Mouse (Mus musculus): ENCODE results near the gene Prmt7. TPM values are rescaled to one million over a fixed set of nuclear protein-coding genes. Genes with fewer than 3 reads are reported as not detected.
A peak's percentile ranks its signal among the peaks of the same experiment; 100 is the strongest.

The Prmt7 gene
- total and polyA plus RNA-seq, 2 experiments from 2014 or later = 50.9 to 71.3 TPM

DNA sequence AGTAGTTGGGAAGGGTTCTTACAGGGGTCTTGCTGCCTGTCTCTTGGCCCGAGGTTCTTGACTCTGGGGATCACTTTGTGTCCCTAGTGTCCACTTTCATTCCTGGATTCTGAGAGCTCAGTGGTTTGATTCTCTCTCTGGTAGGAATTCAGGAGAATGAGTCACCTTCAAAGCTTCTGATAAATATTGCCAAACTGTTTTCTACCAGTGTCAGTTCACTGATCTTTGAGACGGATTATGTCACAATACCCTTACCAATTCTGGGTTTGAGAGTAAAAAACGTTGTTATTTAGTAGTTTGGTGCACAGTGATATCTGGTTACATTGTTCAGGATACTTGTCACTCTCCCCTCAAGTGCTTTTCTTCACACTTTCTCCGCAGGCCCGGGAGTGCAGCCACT, 69.4 kb downstream of the Prmt7 start:
- Histone ChIP-seq H3K9ac (replicated peaks; ENCODE audit: low read length) (no peak overlapping the region), H3K4me1 (ENCODE audit: insufficient read depth, low read length) (no peaks in the 10 kb centered on the region), H3K27ac (no peak overlapping the region), H3K36me3 (ENCODE audit: insufficient read depth, low read length) (no peaks in the 10 kb centered on the region; the same call in 1 of the 2 replicates), H3K4me3 (ENCODE audit: low read length) (no peak overlapping the region), H3K27me3 (ENCODE audit: insufficient read depth, low read length) (no peaks in the 10 kb centered on the region), H3K4me2 (ENCODE audit: low read depth, low read length) (no peak overlapping the region), H3K9me3 (ENCODE audit: low read length) (no peaks in the 10 kb centered on the region)
- WGBS = 48% methylated on average over 5 of the region's 5 CpGs
- DNase-seq (ENCODE audit: low spot score) = no peak
- no peak for ATAC-seq
- TF ChIP-seq CTCF (IDR thresholded peaks at IDR 0.05; ENCODE audit: low read depth) = no peak

GRCm38 (mm10) chr8:106280844-106281243, 70.1 kb downstream of the Prmt7 start:
- TF ChIP-seq CTCF (IDR thresholded peaks at IDR 0.05; ENCODE audit: low read depth) = no peak
- no peaks in the 10 kb centered on the region for H3K4me1 ChIP-seq (ENCODE audit: insufficient read depth, low read length)
- ATAC-seq = no peak
- H3K27me3 ChIP-seq (ENCODE audit: insufficient read depth, low read length) = no peaks in the 10 kb centered on the region
- H3K27ac ChIP-seq = no peak overlapping the region
- H3K4me2 ChIP-seq (ENCODE audit: low read depth, low read length) = no peak overlapping the region
- H3K9ac ChIP-seq (replicated peaks; ENCODE audit: low read length) = no peak overlapping the region
- H3K36me3 ChIP-seq (ENCODE audit: insufficient read depth, low read length) = no peaks in the 10 kb centered on the region; the same call in 1 of the 2 replicates
- H3K4me3 ChIP-seq (ENCODE audit: low read length) = no peak overlapping the region
- DNase-seq (ENCODE audit: low spot score) = no peak
- H3K9me3 ChIP-seq (ENCODE audit: low read length) = no peaks in the 10 kb centered on the region
- WGBS = 46% methylated on average over 4 of the region's 4 CpGs

- Histone ChIP-seq H3K4me3 (ENCODE audit: low read length) (no peak overlapping the region), H3K27me3 (ENCODE audit: insufficient read depth, low read length) (no peaks in the 10 kb centered on the region), H3K9me3 (ENCODE audit: low read length) (no peaks in the 10 kb centered on the region), H3K27ac (no peak overlapping the region), H3K9ac (replicated peaks; ENCODE audit: low read length) (no peak overlapping the region), H3K36me3 (ENCODE audit: insufficient read depth, low read length) (no peaks in the 10 kb centered on the region; the same call in 1 of the 2 replicates), H3K4me1 (ENCODE audit: insufficient read depth, low read length) (no peaks in the 10 kb centered on the region), H3K4me2 (ENCODE audit: low read depth, low read length) (no peak overlapping the region)
- TF ChIP-seq CTCF (IDR thresholded peaks at IDR 0.05; ENCODE audit: low read depth) = no peak
- DNase-seq (ENCODE audit: low spot score) (no peak), ATAC-seq (no peak)
- 12% methylated on average over 2 of the region's 2 CpGs for WGBS
Measured at GRCm38 (mm10) chr8:106287445-106287844, 76.7 kb downstream of the Prmt7 start.

DNA sequence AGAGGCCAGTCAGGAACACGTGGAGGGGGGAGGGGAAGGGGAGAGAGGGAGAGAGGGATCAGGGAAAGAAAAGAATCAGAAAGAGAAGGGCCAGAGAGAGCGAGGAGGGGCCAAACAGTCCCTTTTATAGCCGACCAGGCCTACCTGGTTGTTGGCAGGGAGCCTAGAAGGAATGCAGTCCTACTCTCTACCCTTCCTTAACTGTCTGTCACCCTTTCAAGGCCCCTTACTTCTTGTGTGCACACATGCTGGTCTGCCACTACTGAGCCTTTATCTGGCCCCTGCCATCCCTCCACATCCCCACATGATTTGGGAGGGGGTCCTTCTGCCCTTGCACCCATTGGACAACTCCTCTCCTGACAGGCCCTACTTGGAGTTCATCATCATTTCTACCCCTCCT, 78.0 kb downstream of the Prmt7 start:
- no peaks in the 10 kb centered on the region; the same call in 1 of the 2 replicates for H3K36me3 ChIP-seq (ENCODE audit: insufficient read depth, low read length)
- no peak overlapping the region for H3K4me3 ChIP-seq (ENCODE audit: low read length)
- H3K27me3 ChIP-seq (ENCODE audit: insufficient read depth, low read length) = no peaks in the 10 kb centered on the region
- ATAC-seq (no peak), DNase-seq (ENCODE audit: low spot score) (no peak)
- no peak for TF ChIP-seq CTCF (IDR thresholded peaks at IDR 0.05; ENCODE audit: low read depth)
- no peak overlapping the region for H3K27ac ChIP-seq
- H3K9ac ChIP-seq (replicated peaks; ENCODE audit: low read length) = no peak overlapping the region
- H3K4me2 ChIP-seq (ENCODE audit: low read depth, low read length) = no peak overlapping the region
- no peaks in the 10 kb centered on the region for H3K9me3 ChIP-seq (ENCODE audit: low read length)
- WGBS = 35% methylated on average over 3 of the region's 3 CpGs
- H3K4me1 ChIP-seq (ENCODE audit: insufficient read depth, low read length) = no peaks in the 10 kb centered on the region

- H3K9ac ChIP-seq (replicated peaks; ENCODE audit: low read length) = no peak overlapping the region
- H3K4me2 ChIP-seq (ENCODE audit: low read depth, low read length) = no peak overlapping the region
- ATAC-seq = peak; percentile 29; the same call in 1 of the 2 replicates
- no peaks in the 10 kb centered on the region for H3K4me1 ChIP-seq (ENCODE audit: insufficient read depth, low read length)
- H3K27me3 ChIP-seq (ENCODE audit: insufficient read depth, low read length) = no peaks in the 10 kb centered on the region
- H3K9me3 ChIP-seq (ENCODE audit: low read length) = no peaks in the 10 kb centered on the region
- TF ChIP-seq CTCF (IDR thresholded peaks at IDR 0.05; ENCODE audit: low read depth) = no peak
- H3K27ac ChIP-seq = no peak overlapping the region
- no peaks in the 10 kb centered on the region; the same call in 1 of the 2 replicates for H3K36me3 ChIP-seq (ENCODE audit: insufficient read depth, low read length)
- no peak overlapping the region for H3K4me3 ChIP-seq (ENCODE audit: low read length)
- 58% methylated on average over 7 of the region's 7 CpGs for WGBS
- no peak for DNase-seq (ENCODE audit: low spot score)
Measured at GRCm38 (mm10) chr8:106289464-106289863, 78.7 kb downstream of the Prmt7 start.

DNA sequence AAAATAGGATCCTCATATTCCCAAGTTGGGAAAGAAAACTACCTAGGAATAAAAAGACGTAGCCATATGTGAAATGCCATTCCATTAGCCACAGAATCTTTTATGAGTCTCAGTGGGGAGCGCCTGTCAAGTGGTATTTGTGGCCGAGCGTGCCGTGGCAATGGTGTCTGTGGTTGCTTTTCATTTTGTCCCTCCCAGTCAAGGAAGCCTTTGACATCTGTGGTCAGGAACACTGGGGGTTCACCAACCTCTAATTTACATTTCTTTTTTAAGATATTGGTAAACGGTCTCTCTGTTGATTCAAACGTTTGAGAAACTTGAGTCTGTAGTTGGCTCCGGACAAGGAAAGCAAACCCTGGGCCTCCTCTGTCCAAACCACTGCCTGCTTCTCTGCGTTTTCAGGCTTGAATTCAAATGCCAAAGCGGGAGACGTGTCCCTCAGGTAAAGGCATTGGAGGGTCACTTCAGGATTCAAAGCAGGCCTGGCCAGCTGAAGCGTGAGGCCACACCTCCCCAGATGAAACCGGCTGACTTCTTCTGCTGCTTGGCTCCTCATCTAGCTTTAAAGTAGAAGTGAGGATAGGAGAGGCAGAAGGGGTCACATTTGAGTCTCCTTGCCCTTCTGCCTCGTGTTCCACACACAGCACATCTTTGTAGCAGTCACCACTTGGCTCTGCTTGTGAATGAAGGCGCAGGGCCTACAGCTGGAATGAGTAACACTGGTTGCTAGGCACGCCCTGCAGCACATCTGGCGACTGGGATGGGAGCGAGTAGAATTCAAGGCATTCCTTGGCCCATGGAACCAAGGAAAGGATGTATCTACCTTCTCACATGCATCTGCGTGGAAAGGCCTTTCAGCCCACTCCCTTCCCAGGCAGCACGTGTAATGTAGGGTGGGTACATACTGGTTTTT, 82.0 kb downstream of the Prmt7 start:
- Histone ChIP-seq H3K9me3 (ENCODE audit: low read length) (no peaks in the 10 kb centered on the region), H3K27me3 (ENCODE audit: insufficient read depth, low read length) (no peaks in the 10 kb centered on the region), H3K36me3 (ENCODE audit: insufficient read depth, low read length) (no peaks in the 10 kb centered on the region; the same call in 1 of the 2 replicates), H3K4me3 (ENCODE audit: low read length) (no peak overlapping the region), H3K27ac (no peak overlapping the region), H3K4me1 (ENCODE audit: insufficient read depth, low read length) (no peaks in the 10 kb centered on the region), H3K4me2 (ENCODE audit: low read depth, low read length) (no peak overlapping the region), H3K9ac (replicated peaks; ENCODE audit: low read length) (no peak overlapping the region)
- no peak for TF ChIP-seq CTCF (IDR thresholded peaks at IDR 0.05; ENCODE audit: low read depth)
- 58% methylated on average over 20 of the region's 20 CpGs for WGBS
- no peak for ATAC-seq
- no peak for DNase-seq (ENCODE audit: low spot score)

DNA sequence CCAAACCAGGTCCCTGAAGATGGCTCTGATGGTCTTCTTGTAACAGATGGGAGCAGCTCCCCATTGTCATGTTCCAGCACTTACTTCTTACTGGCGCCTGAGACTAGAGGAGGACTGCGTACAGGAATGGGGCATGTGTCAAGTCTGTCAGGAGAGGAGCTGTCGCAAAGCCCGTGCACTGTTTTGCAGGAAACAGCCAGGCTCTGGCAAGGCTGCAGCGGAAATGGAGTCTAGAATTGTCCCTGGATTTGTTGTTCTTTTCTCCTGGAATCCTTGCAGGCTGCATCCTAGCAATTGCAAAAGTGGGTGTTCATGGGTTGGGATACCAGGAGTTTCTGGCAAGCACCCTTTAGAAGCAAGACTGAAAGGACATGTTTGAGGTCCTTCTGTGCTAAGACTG, 87.5 kb downstream of the Prmt7 start:
- WGBS = 66% methylated on average over 5 of the region's 5 CpGs
- no peak for DNase-seq (ENCODE audit: low spot score)
- no peaks in the 10 kb centered on the region for H3K36me3 ChIP-seq (ENCODE audit: insufficient read depth, low read length)

More for the DNA sequence above, 87.5 kb downstream of the Prmt7 start:
- ATAC-seq = no peak
- peaks cover 9% of the 10 kb centered on the region for H3K4me1 ChIP-seq (ENCODE audit: insufficient read depth, low read length)
- no peak overlapping the region for H3K4me3 ChIP-seq (ENCODE audit: low read length)
- no peak overlapping the region for H3K9ac ChIP-seq (replicated peaks; ENCODE audit: low read length)
- no peaks in the 10 kb centered on the region for H3K27me3 ChIP-seq (ENCODE audit: insufficient read depth, low read length)
- TF ChIP-seq CTCF (IDR thresholded peaks at IDR 0.05; ENCODE audit: low read depth) = no peak
- H3K27ac ChIP-seq = no peak overlapping the region
- no peak overlapping the region for H3K4me2 ChIP-seq (ENCODE audit: low read depth, low read length)
- no peaks in the 10 kb centered on the region for H3K9me3 ChIP-seq (ENCODE audit: low read length)
